Mouse (Mus musculus) left cerebral cortex, adult 8-10 months (tissue): ENCODE results near the gene Myt1l. TPM values are rescaled to one million over a fixed set of nuclear protein-coding genes. Genes with fewer than 3 reads are reported as not detected.
A peak's percentile ranks its signal among the peaks of the same experiment; 100 is the strongest.

Experiments used
- DNase-seq, 2 experiments: peaks; one replicate each; pipeline ENCODE4 v3.0.0; 2022; ENCODE audit warnings: low spot score in 2 of 2
- total RNA-seq, 4 experiments: library from RNA; stranded (reverse); gene quantifications; 2 replicates each; pipeline ENCODE4 v1.2.4; 2022

Myt1l gene
- 100 to 1,000 TPM; 214 to 238 (median 221) TPM for total RNA-seq

- peak in 1 of 2 experiments; percentile 51 for DNase-seq
These were observed at the start of gene Myt1l for GRCm38 (mm10) chr12:29528031-29528771. Gene Myt1l (plus strand): TSS chr12:29528384.

- DNase-seq = peak in 1 of 2 experiments; percentile 40
These were observed 41.7 kb upstream of the Myt1l start for GRCm38 (mm10) chr12:29486424-29487035.

- no peak for DNase-seq
These were observed 1.9 kb upstream of the Myt1l start for GRCm38 (mm10) chr12:29526236-29526644.

- peak; percentile 76 to 83 for DNase-seq
These were observed 979 bp upstream of the Myt1l start for GRCm38 (mm10) chr12:29527048-29527761.

DNA sequence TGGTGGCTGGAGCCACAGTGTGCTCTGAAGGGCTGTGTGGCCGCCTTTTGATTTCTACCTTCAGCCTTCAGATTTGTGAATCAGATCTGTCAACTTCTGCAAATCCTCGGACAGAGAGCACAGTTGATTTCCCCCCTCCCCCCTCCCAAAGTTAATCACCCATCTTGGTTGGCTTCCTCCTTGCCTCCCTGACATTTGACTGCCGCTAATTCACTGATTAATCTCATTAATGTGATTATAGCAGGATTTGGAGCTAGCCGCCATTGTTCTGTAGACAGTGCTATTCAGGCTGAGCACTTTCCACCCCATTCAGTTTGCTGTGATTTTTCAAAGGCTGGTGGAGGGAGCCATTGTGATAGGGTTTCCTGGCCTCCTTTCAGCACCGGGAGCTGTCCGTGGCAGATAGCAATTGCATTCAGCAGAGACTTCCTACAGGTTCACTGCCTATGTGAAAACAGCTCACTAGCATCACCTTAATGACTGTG is 2.1 kb downstream of the Myt1l start:
- DNase-seq = no peak

DNA sequence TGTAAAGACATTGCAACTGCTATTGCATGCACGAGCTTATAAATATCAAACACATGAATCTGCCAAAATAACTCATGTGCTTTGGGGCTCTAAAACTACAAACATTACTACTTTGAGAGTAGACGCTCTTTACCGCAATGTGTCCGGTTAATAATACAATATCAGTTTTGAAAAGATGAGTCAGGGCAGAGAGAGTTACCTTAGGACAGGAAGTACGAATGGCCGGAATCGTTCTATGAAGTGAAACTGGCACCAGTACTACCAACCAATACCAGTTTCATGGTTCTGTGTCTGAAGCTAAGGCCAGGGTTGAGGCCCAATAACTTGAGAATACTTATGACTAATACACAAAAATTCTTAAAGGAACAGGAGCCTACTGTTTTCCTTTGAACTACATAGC is 2.6 kb downstream of the Myt1l start:
- no peak for DNase-seq

DNA sequence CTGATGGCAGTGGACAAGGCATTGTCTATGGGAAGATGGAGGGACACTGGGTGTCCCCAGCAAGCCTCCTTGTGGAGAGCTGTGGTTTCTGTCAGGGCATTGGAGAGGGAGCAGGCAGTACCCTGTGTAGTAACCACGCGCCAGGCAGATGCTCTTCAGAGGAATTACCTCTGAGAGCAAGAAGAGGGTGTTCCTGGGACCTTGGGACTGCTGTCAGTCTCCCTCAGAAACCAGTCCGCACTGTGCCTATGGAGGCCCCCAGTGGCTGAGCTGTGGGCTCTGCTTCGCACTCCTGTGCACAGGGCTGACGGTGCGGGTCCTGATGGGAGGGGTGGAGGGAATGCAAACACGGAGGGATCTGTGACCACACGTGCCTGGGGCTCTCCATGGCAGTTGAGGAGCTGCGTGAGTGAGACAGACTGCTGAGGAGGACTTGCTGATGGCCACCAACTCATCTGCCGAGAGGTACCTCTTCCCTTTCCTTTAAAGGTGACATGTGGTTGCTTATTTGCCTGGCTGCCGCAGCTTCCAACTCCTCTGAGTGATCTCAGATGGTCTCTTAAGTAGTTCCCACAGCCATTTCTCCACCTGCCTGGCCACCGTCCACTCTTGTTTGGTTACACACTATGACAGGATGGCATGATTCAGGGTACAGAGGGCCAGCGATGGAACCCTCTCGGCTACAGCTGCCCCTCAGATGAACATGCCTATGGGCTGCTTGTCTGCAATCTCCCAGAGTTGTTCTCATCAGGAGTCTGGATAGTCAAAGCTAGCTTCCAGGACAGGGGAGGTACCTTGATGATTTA is 5.1 kb downstream of the Myt1l start:
- DNase-seq = peak in 1 of 2 experiments; percentile 48

- DNase-seq = no peak
These were observed 6.1 kb downstream of the Myt1l start for GRCm38 (mm10) chr12:29534326-29534725.

DNA sequence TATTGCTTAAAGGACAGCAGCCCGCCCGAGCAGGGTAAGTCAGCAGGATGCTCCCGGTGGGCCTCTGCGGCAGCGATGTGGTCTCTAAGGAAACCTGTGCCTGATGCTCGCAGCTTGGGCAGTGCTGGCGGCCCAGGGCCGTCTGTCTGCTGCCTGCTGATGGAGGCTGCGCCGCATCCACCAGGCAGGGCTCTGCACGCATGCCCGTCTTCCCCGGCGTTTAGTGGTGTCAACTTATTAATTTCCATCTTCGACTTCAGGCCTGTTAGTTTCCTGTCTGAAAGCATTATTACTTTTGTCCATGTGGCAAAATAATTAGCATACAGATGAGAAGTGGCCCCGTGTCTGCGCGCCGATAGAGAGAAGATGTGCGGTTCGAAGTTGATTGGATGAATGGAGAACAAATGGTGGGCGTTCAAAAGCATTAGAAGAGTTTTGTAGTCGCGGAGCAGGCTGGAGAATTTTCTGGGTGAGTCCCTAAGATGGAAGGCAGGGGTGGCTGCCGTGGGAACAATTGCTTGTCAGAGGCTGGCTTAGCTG is 6.6 kb downstream of the Myt1l start:
- peak in 1 of 2 experiments; percentile 64 for DNase-seq

DNA sequence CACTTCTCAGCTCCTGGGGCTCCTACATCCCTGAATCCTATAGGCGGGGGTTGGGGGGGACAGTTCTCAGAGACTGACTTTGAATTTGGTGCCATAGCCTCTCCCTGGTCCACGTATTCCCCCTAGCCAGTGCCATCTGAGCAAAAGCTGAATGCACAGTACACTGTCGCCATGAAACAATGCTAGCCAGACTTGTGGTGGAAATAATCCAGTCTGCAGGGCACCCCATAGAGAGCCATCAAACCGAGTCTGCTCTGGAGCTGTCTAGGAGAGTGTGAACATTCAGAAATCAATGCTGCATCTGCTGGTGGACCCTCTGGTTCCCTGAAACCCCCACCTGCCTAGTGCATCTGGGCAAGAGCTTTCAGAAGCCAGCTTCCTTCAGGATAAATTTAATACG is 9.7 kb downstream of the Myt1l start:
- no peak for DNase-seq

GRCm38 (mm10) chr12:29538456-29538855 is 10.3 kb downstream of the Myt1l start:
- no peak for DNase-seq

GRCm38 (mm10) chr12:29539106-29539505 is 10.9 kb downstream of the Myt1l start:
- DNase-seq = peak in 1 of 2 experiments; percentile 4

GRCm38 (mm10) chr12:29540741-29541140 is 12.6 kb downstream of the Myt1l start:
- no peak for DNase-seq

- DNase-seq = no peak
These were observed 17.9 kb downstream of the Myt1l start for GRCm38 (mm10) chr12:29546073-29546472.

DNA sequence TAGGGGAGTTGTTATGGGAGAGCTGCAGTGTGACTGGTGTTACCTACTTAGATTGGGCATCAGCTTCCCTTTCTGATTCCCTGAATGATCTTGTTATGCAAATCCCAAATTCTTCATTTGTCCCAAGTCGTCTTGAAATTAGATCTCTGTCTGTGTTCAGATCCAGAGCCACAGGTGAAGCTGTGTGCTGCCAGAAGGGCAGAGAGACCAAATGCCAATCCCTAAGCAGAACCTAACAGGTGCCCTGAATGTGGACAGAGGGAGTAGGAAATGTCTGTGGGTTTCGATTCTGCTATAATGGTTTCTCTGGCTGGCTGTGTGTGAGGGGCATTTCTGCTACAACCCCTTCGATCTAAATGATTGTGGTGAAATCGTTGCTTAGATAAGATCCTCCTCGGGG is 18.9 kb downstream of the Myt1l start:
- DNase-seq = no peak

DNA sequence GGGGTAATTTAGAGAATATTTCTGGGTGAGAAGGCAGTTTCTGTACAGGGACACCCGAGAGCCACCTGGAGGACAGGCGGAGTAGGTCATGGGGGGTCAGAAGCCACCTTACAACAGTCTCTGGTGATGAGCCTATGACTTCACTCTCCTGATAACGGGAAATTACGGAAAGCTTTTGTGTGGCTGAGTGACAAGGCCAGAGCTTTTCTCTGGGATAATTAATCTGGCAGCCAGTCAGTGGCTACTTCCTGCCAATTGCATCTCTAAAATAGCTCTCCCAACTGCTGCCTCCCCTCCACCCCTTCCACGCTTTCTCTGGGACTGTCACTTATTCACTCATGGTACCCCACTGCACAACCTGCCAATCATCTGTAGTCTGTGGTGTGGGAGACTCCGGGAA is 19.6 kb downstream of the Myt1l start:
- peak in 1 of 2 experiments; percentile 46 for DNase-seq

DNA sequence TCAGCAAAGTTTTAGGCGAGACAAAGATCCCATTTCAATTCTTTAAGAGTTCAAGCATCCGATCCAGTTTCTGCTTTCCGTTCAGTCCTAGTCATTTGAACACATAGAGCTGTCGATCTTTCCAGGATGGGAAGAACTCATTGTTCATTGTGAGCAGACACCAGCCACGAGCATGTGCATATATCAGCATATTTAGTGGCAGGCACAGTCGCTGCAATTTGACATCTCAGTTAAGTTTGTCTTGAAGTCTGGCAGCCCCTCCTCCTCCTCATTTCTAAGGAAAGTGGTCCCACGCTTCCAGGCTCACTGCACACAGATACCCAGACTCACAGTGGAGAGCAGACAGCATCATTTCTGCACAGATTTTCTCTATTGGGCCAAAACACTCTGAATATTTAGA is 25.0 kb downstream of the Myt1l start:
- DNase-seq = no peak

GRCm38 (mm10) chr12:29555718-29556117 is 27.5 kb downstream of the Myt1l start:
- DNase-seq = peak in 1 of 2 experiments; percentile 88

- DNase-seq = no peak
These were observed 28.2 kb downstream of the Myt1l start for GRCm38 (mm10) chr12:29556408-29556807.

DNA sequence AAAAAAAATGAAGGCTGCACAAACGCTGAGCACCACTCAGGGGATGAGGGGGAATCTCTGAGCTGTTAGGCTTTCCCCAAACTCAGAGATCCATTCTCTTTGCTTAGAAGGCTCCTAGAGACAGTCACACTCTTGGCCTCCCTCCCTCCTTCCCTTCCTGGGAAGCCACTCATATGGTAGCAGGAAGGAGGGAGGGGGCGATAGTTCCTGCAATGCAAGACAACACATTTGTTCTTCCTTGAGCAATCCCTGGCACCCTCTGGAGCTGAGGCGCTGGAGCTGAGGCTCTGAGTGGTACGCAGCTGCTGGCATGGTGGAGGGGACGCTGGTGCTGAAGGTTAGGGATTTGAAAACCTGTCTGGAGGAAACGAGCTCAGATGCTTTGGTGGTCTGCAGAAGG is 28.7 kb downstream of the Myt1l start:
- peak in 1 of 2 experiments; percentile 75 for DNase-seq

DNA sequence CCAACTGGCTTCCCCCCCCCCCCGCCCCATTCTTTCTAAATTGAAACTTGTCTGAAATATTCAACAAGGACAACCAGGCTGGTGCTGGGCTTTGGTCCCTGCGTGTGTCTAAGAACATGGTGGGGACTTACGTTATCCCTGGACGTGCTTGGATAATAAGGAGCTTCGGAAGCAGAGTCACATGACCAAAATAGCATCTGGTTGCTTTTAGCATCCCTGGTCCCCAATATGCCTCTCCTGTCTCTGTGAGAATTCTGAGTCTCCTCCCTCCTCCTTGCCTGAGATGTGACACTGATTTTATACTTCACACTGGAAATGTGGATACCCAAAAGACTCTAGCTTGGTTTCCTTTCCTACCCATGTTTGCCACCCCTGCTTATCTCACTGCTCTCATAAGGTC is 31.6 kb downstream of the Myt1l start:
- no peak for DNase-seq
